Mouse (Mus musculus): Measurements from ENCODE around the gene Pcmt1. TPM values are rescaled to one million over a fixed set of nuclear protein-coding genes. Genes with fewer than 3 reads are reported as not detected.

Gene Pcmt1
- polyA plus RNA-seq, 1 experiment, result 95.3 TPM

- Histone ChIP-seq H3K4me1 (ENCODE audit: control insufficient read depth, insufficient read depth, low read length) (no peaks in the 10 kb centered on the region), H3K27ac (ENCODE audit: insufficient read depth, low read length) (no peak overlapping the region), H3K4me3 (ENCODE audit: insufficient read depth, low read length) (no peak overlapping the region)
- TF ChIP-seq CTCF (IDR thresholded peaks at IDR 0.05; ENCODE audit: borderline replicate concordance, insufficient read depth, low read length) (no peak), POLR2A (IDR thresholded peaks at IDR 0.05; ENCODE audit: low read depth, low read length) (no peak)
Measured at GRCm38 (mm10) chr10:7596251-7596650, 84.7 kb downstream of the Pcmt1 start.

- H3K4me3 ChIP-seq (ENCODE audit: insufficient read depth, low read length), result no peak overlapping the region
- TF ChIP-seq POLR2A (IDR thresholded peaks at IDR 0.05; ENCODE audit: low read depth, low read length), result no peak
- no peak for TF ChIP-seq CTCF (IDR thresholded peaks at IDR 0.05; ENCODE audit: borderline replicate concordance, insufficient read depth, low read length)
- H3K27ac ChIP-seq (ENCODE audit: insufficient read depth, low read length), result no peak overlapping the region
- peaks cover 4% of the 10 kb centered on the region; the same call in 1 of the 2 replicates for H3K4me1 ChIP-seq (ENCODE audit: control insufficient read depth, insufficient read depth, low read length)
Measured at GRCm38 (mm10) chr10:7594797-7595196, 86.1 kb downstream of the Pcmt1 start.

GRCm38 (mm10) chr10:7590792-7591191 is 90.1 kb downstream of the Pcmt1 start:
- Histone ChIP-seq H3K4me1 (ENCODE audit: control insufficient read depth, insufficient read depth, low read length) (peaks cover 4% of the 10 kb centered on the region; the same call in 1 of the 2 replicates), H3K27ac (ENCODE audit: insufficient read depth, low read length) (no peak overlapping the region), H3K4me3 (ENCODE audit: insufficient read depth, low read length) (peak overlapping the region; percentile 55)
- TF ChIP-seq POLR2A (IDR thresholded peaks at IDR 0.05; ENCODE audit: low read depth, low read length) (no peak), CTCF (IDR thresholded peaks at IDR 0.05; ENCODE audit: borderline replicate concordance, insufficient read depth, low read length) (no peak)

GRCm38 (mm10) chr10:7590234-7590689 is 90.7 kb downstream of the Pcmt1 start:
- Histone ChIP-seq H3K27ac (ENCODE audit: insufficient read depth, low read length) (no peak overlapping the region), H3K4me1 (ENCODE audit: control insufficient read depth, insufficient read depth, low read length) (peaks cover 4% of the 10 kb centered on the region; the same call in 1 of the 2 replicates), H3K4me3 (ENCODE audit: insufficient read depth, low read length) (peak overlapping the region; percentile 55)
- TF ChIP-seq POLR2A (IDR thresholded peaks at IDR 0.05; ENCODE audit: low read depth, low read length) (no peak), CTCF (IDR thresholded peaks at IDR 0.05; ENCODE audit: borderline replicate concordance, insufficient read depth, low read length) (no peak)

- peak within 1 kb of the TSS; percentile 55 for H3K4me3 ChIP-seq (ENCODE audit: insufficient read depth, low read length)
- TF ChIP-seq CTCF (IDR thresholded peaks at IDR 0.05; ENCODE audit: borderline replicate concordance, insufficient read depth, low read length) (no peak), POLR2A (IDR thresholded peaks at IDR 0.05; ENCODE audit: low read depth, low read length) (peak; percentile 88)
Measured at GRCm38 (mm10) chr10:7589592-7590233, 91.2 kb downstream of the Pcmt1 start, which contains the start of gene Lrp11. Gene Lrp11 (plus strand): TSS chr10:7589800.

GRCm38 (mm10) chr10:7586771-7587170 is 94.2 kb downstream of the Pcmt1 start:
- TF ChIP-seq POLR2A (IDR thresholded peaks at IDR 0.05; ENCODE audit: low read depth, low read length) (no peak), CTCF (IDR thresholded peaks at IDR 0.05; ENCODE audit: borderline replicate concordance, insufficient read depth, low read length) (no peak)
- Histone ChIP-seq H3K4me3 (ENCODE audit: insufficient read depth, low read length) (no peak overlapping the region), H3K4me1 (ENCODE audit: control insufficient read depth, insufficient read depth, low read length) (peaks cover 4% of the 10 kb centered on the region; the same call in 1 of the 2 replicates), H3K27ac (ENCODE audit: insufficient read depth, low read length) (no peak overlapping the region)

More at GRCm38 (mm10) chr10:7589592-7590233, 91.2 kb downstream of the Pcmt1 start, which contains the start of gene Lrp11:
- peak within 1 kb of the TSS; percentile 18; the same call in 1 of the 2 replicates for H3K27ac ChIP-seq (ENCODE audit: insufficient read depth, low read length)
- H3K4me1 ChIP-seq (ENCODE audit: control insufficient read depth, insufficient read depth, low read length), result peaks cover 4% of the 10 kb centered on the region; the same call in 1 of the 2 replicates

- Histone ChIP-seq H3K4me3 (ENCODE audit: insufficient read depth, low read length) (no peak overlapping the region), H3K4me1 (ENCODE audit: control insufficient read depth, insufficient read depth, low read length) (no peaks in the 10 kb centered on the region), H3K27ac (ENCODE audit: insufficient read depth, low read length) (no peak overlapping the region)
- no peak for TF ChIP-seq POLR2A (IDR thresholded peaks at IDR 0.05; ENCODE audit: low read depth, low read length)
- TF ChIP-seq CTCF (IDR thresholded peaks at IDR 0.05; ENCODE audit: borderline replicate concordance, insufficient read depth, low read length), result no peak
Measured at GRCm38 (mm10) chr10:7582891-7583557, 97.9 kb downstream of the Pcmt1 start.

- H3K27ac ChIP-seq (ENCODE audit: insufficient read depth, low read length), result no peak overlapping the region
- TF ChIP-seq CTCF (IDR thresholded peaks at IDR 0.05; ENCODE audit: borderline replicate concordance, insufficient read depth, low read length) (no peak), POLR2A (IDR thresholded peaks at IDR 0.05; ENCODE audit: low read depth, low read length) (no peak)
Measured at GRCm38 (mm10) chr10:7582157-7582890, 98.6 kb downstream of the Pcmt1 start.

GRCm38 (mm10) chr10:7581401-7581800 is 99.5 kb downstream of the Pcmt1 start:
- H3K4me1 ChIP-seq (ENCODE audit: control insufficient read depth, insufficient read depth, low read length), result no peaks in the 10 kb centered on the region
- no peak for TF ChIP-seq CTCF (IDR thresholded peaks at IDR 0.05; ENCODE audit: borderline replicate concordance, insufficient read depth, low read length)
- no peak for TF ChIP-seq POLR2A (IDR thresholded peaks at IDR 0.05; ENCODE audit: low read depth, low read length)
- H3K4me3 ChIP-seq (ENCODE audit: insufficient read depth, low read length), result no peak overlapping the region
- no peak overlapping the region for H3K27ac ChIP-seq (ENCODE audit: insufficient read depth, low read length)

More at GRCm38 (mm10) chr10:7582157-7582890, 98.6 kb downstream of the Pcmt1 start:
- Histone ChIP-seq H3K4me3 (ENCODE audit: insufficient read depth, low read length) (no peak overlapping the region), H3K4me1 (ENCODE audit: control insufficient read depth, insufficient read depth, low read length) (no peaks in the 10 kb centered on the region)

Other genes starting within 250 kb of the Pcmt1 start
- 5.4 and 8.1 TPM in 2 replicates for gene Ulbp1, start 207.5 kb downstream of the Pcmt1 start, polyA plus RNA-seq (2011; ENCODE audit: insufficient read length, low read depth, missing spikeins)
- gene Lrp11, start 91.3 kb downstream of the Pcmt1 start, polyA plus RNA-seq (2011; ENCODE audit: insufficient read length, low read depth, missing spikeins), result 9.0 and 12.2 TPM in 2 replicates
- 22.0 and 25.6 TPM in 2 replicates for gene Nup43, start 13.6 kb downstream of the Pcmt1 start, polyA plus RNA-seq (2011; ENCODE audit: insufficient read length, low read depth, missing spikeins)
- gene Lats1, start 78 bp upstream of the Pcmt1 start, polyA plus RNA-seq (2011; ENCODE audit: insufficient read length, low read depth, missing spikeins), result 51.7 and 55.3 TPM in 2 replicates
- 34.4 and 42.3 TPM in 2 replicates for gene Katna1, start 44.9 kb upstream of the Pcmt1 start, polyA plus RNA-seq (2011; ENCODE audit: insufficient read length, low read depth, missing spikeins)
- 84.8 and 95.7 TPM in 2 replicates for gene Ginm1, start 111.7 kb upstream of the Pcmt1 start, polyA plus RNA-seq (2011; ENCODE audit: insufficient read length, low read depth, missing spikeins)
- 27.3 and 30.4 TPM in 2 replicates for gene Ppil4, start 111.8 kb upstream of the Pcmt1 start, polyA plus RNA-seq (2011; ENCODE audit: insufficient read length, low read depth, missing spikeins)
- not detected in 2 replicates for gene Zc3h12d, start 151.3 kb upstream of the Pcmt1 start, polyA plus RNA-seq (2011; ENCODE audit: insufficient read length, low read depth, missing spikeins)

Data from embryonic fibroblast, embryonic 13.5 days (primary cell).